Mouse (Mus musculus): ENCODE data around the gene Maf.

DNA sequence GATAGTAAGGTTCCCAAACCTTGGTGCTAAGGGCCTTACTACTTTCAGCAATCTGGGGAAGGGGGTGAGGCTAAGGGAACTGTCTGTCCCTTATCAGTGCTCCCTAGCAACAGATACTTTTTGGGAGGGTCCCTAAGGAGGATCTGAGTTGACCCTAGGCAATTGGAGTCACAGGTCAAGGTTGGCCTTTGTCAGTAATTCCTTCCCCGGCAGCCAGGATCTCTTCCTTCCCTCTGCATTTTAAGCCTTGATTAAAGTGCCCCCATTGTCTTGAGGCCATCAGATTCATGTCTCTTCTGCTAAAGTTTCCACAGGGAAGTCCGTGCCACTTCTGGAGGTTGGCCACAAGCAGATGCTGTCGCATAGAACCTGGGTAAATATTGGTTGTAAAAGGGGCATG lies 10.2 kb downstream of the Maf start:
- TF ChIP-seq CTCF (IDR thresholded peaks at IDR 0.05; ENCODE audit: low read depth): no peak
- no peak for TF ChIP-seq EP300 (IDR thresholded peaks at IDR 0.05; ENCODE audit: low read depth)

Measured in heart, postnatal 0 days (tissue).